Mouse (Mus musculus): ENCODE measurements around the gene Rnf103. TPM values are rescaled to one million over a fixed set of nuclear protein-coding genes. Genes with fewer than 3 reads are reported as not detected.

The Rnf103 gene
- total and polyA plus RNA-seq, 2 experiments from 2014 or later: 25.5 to 27.9 TPM

DNA sequence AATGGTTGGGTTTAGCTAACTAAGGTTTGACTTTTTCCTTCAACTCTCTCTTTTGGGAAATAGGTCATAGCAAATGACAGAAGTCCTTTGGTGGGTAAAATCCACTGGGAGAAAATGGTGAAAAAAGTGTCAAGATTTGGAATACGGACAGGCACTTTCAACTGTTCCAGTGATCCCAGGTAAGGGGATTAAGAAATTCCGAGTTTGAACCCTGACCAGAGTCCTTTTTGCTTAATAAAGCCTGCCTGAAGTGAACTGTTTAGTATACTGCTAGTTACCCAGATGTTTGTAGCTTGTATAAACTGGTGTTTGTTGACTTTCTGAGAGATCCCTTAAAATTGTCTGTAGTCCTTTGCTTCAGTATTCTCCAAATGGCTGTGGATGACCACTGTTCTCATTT is 12.0 kb downstream of the Rnf103 start:
- 92% methylated on average over 2 of the region's 2 CpGs for WGBS
- Histone ChIP-seq H3K9ac (replicated peaks; ENCODE audit: low read length) (no peak overlapping the region), H3K4me1 (ENCODE audit: insufficient read depth, low read length) (no peaks in the 10 kb centered on the region), H3K36me3 (ENCODE audit: insufficient read depth, low read length) (peaks cover 19% of the 10 kb centered on the region; the same call in 1 of the 2 replicates), H3K4me3 (ENCODE audit: low read length) (no peak overlapping the region), H3K4me2 (ENCODE audit: low read depth, low read length) (no peak overlapping the region), H3K27me3 (ENCODE audit: insufficient read depth, low read length) (no peaks in the 10 kb centered on the region), H3K9me3 (ENCODE audit: low read length) (no peaks in the 10 kb centered on the region), H3K27ac (no peak overlapping the region)
- DNase-seq (ENCODE audit: low spot score) (no peak), ATAC-seq (no peak)
- no peak for TF ChIP-seq CTCF (IDR thresholded peaks at IDR 0.05; ENCODE audit: low read depth)

DNA sequence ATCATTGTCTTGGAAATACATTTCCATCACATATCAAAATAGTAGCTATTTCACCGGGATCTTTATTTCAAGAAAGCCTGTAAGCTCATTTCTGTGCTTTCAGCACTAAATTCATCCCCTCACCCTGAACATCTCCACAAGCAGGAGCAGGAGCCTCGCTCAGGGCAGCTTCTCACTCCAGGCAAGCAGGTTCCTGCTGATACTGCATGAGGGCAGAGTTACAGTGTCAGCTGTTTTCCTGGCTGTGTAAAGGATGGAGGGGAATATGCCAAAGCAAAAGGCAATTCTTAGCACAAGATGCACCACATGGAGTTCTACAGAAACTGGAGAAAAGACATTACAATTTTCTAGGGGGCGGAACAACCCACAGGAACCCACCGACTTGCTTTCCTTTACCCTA is 25.8 kb downstream of the Rnf103 start:
- no peaks in the 10 kb centered on the region for H3K27me3 ChIP-seq (ENCODE audit: insufficient read depth, low read length)
- DNase-seq (ENCODE audit: low spot score) (no peak), ATAC-seq (no peak)
- no peak overlapping the region for H3K4me2 ChIP-seq (ENCODE audit: low read depth, low read length)
- H3K9ac ChIP-seq (replicated peaks; ENCODE audit: low read length): no peak overlapping the region
- no peak overlapping the region for H3K27ac ChIP-seq
- no peaks in the 10 kb centered on the region; the same call in 1 of the 2 replicates for H3K36me3 ChIP-seq (ENCODE audit: insufficient read depth, low read length)
- H3K4me1 ChIP-seq (ENCODE audit: insufficient read depth, low read length): no peaks in the 10 kb centered on the region
- 82% methylated on average over 4 of the region's 4 CpGs for WGBS
- H3K4me3 ChIP-seq (ENCODE audit: low read length): no peak overlapping the region
- TF ChIP-seq CTCF (IDR thresholded peaks at IDR 0.05; ENCODE audit: low read depth): no peak
- no peaks in the 10 kb centered on the region for H3K9me3 ChIP-seq (ENCODE audit: low read length)

- Histone ChIP-seq H3K9me3 (ENCODE audit: low read length) (no peaks in the 10 kb centered on the region), H3K9ac (replicated peaks; ENCODE audit: low read length) (no peak overlapping the region), H3K4me3 (ENCODE audit: low read length) (no peak overlapping the region), H3K4me2 (ENCODE audit: low read depth, low read length) (no peak overlapping the region), H3K27ac (no peak overlapping the region), H3K27me3 (ENCODE audit: insufficient read depth, low read length) (no peaks in the 10 kb centered on the region), H3K4me1 (ENCODE audit: insufficient read depth, low read length) (no peaks in the 10 kb centered on the region), H3K36me3 (ENCODE audit: insufficient read depth, low read length) (no peaks in the 10 kb centered on the region; the same call in 1 of the 2 replicates)
- WGBS: 56% methylated on average over 3 of the region's 3 CpGs
- ATAC-seq (peak; percentile 61), DNase-seq (ENCODE audit: low spot score) (peak; percentile 77)
- TF ChIP-seq CTCF (IDR thresholded peaks at IDR 0.05; ENCODE audit: low read depth): no peak
These were observed 31.9 kb downstream of the Rnf103 start for GRCm38 (mm10) chr6:71525556-71525955.

GRCm38 (mm10) chr6:71527056-71527455 is 33.4 kb downstream of the Rnf103 start:
- TF ChIP-seq CTCF (IDR thresholded peaks at IDR 0.05; ENCODE audit: low read depth): no peak
- Histone ChIP-seq H3K9ac (replicated peaks; ENCODE audit: low read length) (no peak overlapping the region), H3K4me1 (ENCODE audit: insufficient read depth, low read length) (no peaks in the 10 kb centered on the region), H3K27me3 (ENCODE audit: insufficient read depth, low read length) (no peaks in the 10 kb centered on the region), H3K4me3 (ENCODE audit: low read length) (no peak overlapping the region), H3K27ac (no peak overlapping the region), H3K4me2 (ENCODE audit: low read depth, low read length) (no peak overlapping the region), H3K9me3 (ENCODE audit: low read length) (no peaks in the 10 kb centered on the region), H3K36me3 (ENCODE audit: insufficient read depth, low read length) (no peaks in the 10 kb centered on the region; the same call in 1 of the 2 replicates)
- WGBS: 72% methylated on average over 10 of the region's 10 CpGs
- DNase-seq (ENCODE audit: low spot score) (no peak), ATAC-seq (0 out of 2 replicates have a peak, but pooled peaks have one; percentile 14)

DNA sequence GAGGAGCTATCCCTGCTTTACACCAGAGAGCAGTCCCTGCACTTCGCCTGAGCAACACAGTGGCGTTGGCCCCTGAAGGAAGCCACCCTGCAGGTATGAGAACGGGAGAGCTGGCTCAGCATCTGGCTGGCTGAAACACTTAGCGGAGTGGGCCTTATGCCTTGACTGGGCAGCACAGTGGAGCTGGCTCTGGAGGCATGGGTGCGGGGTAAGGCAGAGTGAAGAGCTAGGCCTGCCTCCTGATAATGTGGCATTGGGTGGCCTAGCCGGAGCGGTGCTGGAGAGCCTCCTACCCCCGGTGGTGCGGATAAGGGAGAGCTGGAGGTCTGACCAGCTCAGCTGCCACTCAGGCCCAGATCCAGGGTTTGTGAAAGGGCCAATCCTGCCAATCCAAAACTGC is 34.1 kb downstream of the Rnf103 start:
- H3K27ac ChIP-seq: no peak overlapping the region
- DNase-seq (ENCODE audit: low spot score) (no peak), ATAC-seq (no peak)
- H3K4me3 ChIP-seq (ENCODE audit: low read length): no peak overlapping the region
- 82% methylated on average over 9 of the region's 9 CpGs for WGBS
- H3K27me3 ChIP-seq (ENCODE audit: insufficient read depth, low read length): no peaks in the 10 kb centered on the region
- no peak overlapping the region for H3K9ac ChIP-seq (replicated peaks; ENCODE audit: low read length)
- TF ChIP-seq CTCF (IDR thresholded peaks at IDR 0.05; ENCODE audit: low read depth): no peak
- H3K4me1 ChIP-seq (ENCODE audit: insufficient read depth, low read length): no peaks in the 10 kb centered on the region
- no peaks in the 10 kb centered on the region for H3K9me3 ChIP-seq (ENCODE audit: low read length)
- no peaks in the 10 kb centered on the region; the same call in 1 of the 2 replicates for H3K36me3 ChIP-seq (ENCODE audit: insufficient read depth, low read length)
- H3K4me2 ChIP-seq (ENCODE audit: low read depth, low read length): no peak overlapping the region

DNA sequence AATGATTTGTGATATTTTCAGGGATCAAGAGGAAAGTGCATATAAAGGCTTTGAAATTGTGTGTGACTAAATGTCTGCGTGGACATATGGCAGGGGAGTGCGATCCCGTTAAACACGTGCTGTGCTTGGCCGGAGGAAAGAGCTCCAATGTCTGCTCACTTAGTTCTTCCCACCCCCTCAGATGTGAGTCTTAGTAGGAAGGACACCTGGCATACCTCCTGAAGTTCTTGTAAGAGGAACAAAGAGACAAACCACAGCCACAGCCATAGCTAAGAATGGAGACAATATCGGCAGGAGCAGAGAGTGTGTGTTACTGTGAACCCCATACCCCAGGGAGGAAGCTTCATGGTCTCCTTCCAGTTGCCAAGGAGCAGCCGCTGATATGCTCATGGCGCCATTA is 36.5 kb downstream of the Rnf103 start:
- Histone ChIP-seq H3K9me3 (ENCODE audit: low read length) (no peaks in the 10 kb centered on the region), H3K9ac (replicated peaks; ENCODE audit: low read length) (no peak overlapping the region), H3K4me2 (ENCODE audit: low read depth, low read length) (no peak overlapping the region), H3K27ac (no peak overlapping the region), H3K4me1 (ENCODE audit: insufficient read depth, low read length) (no peaks in the 10 kb centered on the region), H3K27me3 (ENCODE audit: insufficient read depth, low read length) (no peaks in the 10 kb centered on the region), H3K4me3 (ENCODE audit: low read length) (no peak overlapping the region), H3K36me3 (ENCODE audit: insufficient read depth, low read length) (no peaks in the 10 kb centered on the region)
- 76% methylated on average over 8 of the region's 8 CpGs for WGBS
- peak; percentile 6 for DNase-seq (ENCODE audit: low spot score)
- TF ChIP-seq CTCF (IDR thresholded peaks at IDR 0.05; ENCODE audit: low read depth): no peak
- no peak for ATAC-seq

GRCm38 (mm10) chr6:71537286-71537685 is 43.6 kb downstream of the Rnf103 start:
- Histone ChIP-seq H3K36me3 (ENCODE audit: insufficient read depth, low read length) (no peaks in the 10 kb centered on the region), H3K27me3 (ENCODE audit: insufficient read depth, low read length) (no peaks in the 10 kb centered on the region), H3K27ac (no peak overlapping the region), H3K9ac (replicated peaks; ENCODE audit: low read length) (no peak overlapping the region), H3K9me3 (ENCODE audit: low read length) (no peaks in the 10 kb centered on the region), H3K4me3 (ENCODE audit: low read length) (no peak overlapping the region), H3K4me2 (ENCODE audit: low read depth, low read length) (no peak overlapping the region), H3K4me1 (ENCODE audit: insufficient read depth, low read length) (no peaks in the 10 kb centered on the region)
- no peak for TF ChIP-seq CTCF (IDR thresholded peaks at IDR 0.05; ENCODE audit: low read depth)
- ATAC-seq (no peak), DNase-seq (ENCODE audit: low spot score) (no peak)

All from hindbrain, postnatal 0 days (tissue).